Mouse (Mus musculus): ENCODE data around the gene Crp.

The Crp gene

GRCm38 (mm10) chr1:172697844-172698243 lies at the start of gene Crp:
TSS of gene Crp (plus strand) at chr1:172698055.
- no peak for DNase-seq (ENCODE audit: low spot score)

DNA sequence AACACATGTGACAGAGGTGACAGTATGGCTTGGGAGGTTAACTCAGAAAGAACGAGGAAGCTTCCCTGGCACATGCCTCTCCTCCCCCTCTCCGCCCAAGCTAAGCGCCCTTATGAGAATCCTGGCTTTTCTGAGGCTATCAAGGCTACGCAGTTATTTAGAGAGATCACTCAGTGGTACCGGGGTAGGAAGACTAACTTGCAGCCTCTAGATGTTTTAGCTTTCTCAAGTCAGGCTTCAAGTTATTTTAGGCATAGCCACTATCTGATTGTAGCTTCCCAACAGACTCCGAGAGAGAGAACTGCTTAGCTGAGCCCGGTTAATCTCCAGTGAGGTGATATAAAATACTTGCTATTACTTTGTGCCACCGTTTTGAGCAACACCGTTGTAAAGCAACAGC lies 48.5 kb upstream of the Crp start:
- no peak for DNase-seq (ENCODE audit: low spot score)

DNA sequence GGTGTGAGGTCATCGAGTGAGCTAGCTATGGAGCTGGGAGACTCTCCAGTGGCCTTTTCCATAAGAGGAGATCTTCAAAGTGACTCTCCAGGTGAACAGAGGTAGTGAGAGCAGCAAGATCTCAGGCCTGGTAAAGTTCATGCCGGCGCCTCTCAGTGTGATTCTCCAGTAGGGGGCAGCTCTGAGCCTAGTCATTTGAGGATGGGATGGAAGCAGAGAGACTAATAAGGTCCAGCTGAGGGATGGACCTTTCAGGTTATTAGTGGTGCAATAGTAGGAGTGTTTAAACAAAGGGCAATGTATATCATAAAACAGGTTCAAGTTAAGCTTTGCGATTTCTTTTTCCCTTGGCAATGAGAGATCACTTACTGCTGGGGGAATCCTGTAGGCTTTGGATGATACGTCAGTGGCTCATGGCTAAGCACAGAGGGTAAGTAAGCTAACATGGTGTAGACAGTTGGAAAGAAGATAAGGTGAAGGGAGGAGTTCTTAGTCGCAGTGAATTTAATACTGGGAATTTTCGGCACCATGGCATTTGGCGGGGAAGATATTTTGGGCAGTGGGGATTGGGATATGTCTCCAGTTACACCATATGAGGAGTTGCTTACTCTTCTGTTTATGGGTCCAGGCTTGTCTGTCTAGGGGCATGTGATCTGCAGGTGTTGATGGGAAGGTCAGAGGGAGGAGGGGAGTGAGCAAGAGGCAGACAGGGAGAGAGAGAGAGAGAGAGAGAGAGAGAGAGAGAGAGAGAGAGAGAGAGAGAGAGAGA lies 47.2 kb upstream of the Crp start:
- DNase-seq (ENCODE audit: low spot score): no peak

DNA sequence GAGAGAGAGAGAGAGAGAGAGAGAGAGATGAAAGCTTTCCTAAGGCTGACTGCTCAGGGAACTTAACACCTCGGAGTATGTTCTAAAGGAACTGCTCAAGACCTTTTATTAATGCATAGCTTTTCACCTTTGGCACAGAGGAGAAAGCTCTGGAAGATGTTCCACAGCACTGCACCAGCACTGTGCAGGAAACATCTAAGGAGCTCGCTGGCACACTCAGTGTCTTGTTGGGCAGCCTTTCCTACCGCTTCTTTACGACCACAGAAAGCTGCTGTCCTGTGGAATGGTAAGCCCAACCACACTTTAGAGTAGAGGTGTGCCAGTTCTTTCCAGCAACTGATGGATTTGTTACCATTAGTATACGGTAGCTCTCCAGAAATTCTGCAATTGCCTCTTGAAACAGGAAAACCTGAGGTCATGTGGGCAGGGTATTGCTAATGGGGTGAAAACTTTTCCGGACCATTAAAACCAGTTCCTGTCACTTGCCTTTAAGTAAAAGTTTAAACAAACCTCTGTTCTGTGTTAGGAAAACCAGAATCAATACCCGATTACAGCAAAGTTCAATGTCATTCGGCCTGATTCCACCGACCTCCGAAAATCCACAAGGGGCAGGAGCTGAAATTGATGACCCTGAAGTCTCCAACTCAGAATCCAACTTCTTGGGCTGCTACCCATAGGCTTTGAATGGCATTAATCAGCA lies 46.4 kb upstream of the Crp start:
- DNase-seq (ENCODE audit: low spot score): no peak

DNA sequence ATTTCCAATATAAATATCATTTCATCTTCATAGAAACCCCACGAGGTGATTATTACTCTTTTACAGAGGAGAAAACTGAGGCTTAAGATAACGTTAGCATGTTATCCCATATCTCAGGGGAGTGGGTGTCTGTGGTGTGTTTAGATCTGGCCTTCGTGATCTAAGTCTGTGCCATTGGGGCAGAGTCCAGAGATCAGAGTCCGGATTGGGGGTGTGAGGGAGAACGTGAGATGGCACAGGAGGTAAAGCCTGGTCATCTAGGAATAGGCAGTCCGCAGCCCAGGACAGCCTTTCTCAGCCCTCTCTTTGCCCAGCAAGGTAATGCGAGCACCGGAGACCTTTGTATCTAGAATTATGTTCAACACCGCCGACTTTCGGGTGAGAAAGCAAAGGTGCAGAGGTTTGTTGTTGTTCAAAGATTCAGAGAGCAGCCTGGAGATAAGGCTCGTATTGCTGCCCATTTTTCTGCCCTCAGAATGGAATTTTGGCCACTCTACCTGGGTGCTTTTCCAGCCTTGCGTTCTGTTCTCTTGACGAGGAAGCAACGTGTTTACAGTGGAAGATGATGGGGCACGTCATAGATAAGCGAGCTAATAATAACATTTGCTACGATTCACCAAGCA lies 45.7 kb upstream of the Crp start:
- no peak for DNase-seq (ENCODE audit: low spot score)

GRCm38 (mm10) chr1:172653900-172654299 lies 44.0 kb upstream of the Crp start:
- no peak for DNase-seq (ENCODE audit: low spot score)

- no peak for DNase-seq (ENCODE audit: low spot score)
Observed at GRCm38 (mm10) chr1:172657266-172657665, 40.6 kb upstream of the Crp start.

GRCm38 (mm10) chr1:172659688-172660087 lies 38.2 kb upstream of the Crp start:
- no peak for DNase-seq (ENCODE audit: low spot score)

DNA sequence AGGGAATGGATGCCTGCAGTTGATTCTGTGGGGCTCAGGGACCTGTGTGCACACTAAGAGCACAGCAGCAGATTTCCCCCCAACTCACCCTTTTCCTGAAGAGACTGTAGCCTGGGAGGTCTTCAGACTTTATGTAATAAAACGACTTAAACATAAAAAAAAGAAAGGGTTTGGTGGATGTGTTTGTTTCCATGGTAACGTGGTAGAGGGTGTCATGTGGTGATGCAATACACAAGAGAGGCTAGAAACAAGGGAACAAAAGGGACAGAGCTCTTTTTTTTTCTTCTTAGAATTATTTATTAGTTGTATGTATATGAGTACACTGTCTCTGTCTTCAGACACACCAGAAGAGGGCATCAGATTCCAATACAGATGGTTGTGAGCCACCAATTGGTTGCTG lies 32.4 kb upstream of the Crp start:
- no peak for DNase-seq (ENCODE audit: low spot score)

DNA sequence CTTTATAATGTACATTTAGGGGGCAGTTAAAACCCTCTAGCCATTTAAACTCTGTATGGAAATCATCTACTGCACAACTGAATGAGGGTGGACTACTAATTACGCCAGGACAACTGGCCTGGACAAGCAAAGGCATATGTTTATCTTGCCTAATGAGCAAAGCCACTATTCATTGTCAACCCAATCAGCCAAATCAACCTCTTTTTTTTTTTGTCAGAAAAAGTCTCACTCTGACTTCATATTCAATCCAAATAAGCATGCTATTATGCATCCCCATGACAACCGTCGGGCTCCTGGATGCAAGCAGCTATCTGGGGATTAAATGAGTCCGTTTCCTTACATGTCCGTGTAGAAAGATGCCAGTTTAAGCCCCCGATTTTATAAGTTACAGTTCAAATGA lies 30.3 kb upstream of the Crp start:
- no peak for DNase-seq (ENCODE audit: low spot score)

DNA sequence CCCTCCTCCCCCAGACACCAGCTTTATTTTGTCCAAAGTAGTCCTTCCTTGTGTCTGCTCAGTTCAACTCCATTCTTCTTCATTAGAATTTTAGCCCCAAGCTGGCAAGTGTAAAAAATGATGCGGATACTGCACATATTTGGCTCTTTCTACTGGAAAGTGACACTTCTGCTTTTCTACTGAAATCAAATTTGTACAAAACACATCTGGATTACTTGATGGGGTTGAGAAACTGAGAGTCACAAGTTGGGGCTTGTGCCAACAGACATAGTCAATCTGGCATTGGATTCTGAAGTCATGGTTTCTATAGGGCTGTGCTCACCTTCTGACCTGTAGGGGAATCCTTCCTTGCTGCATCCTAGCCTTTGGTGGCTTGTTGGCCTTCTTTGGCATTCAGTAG lies 27.1 kb upstream of the Crp start:
- no peak for DNase-seq (ENCODE audit: low spot score)

- DNase-seq (ENCODE audit: low spot score): no peak
Observed at GRCm38 (mm10) chr1:172680742-172681141, 17.1 kb upstream of the Crp start.

- DNase-seq (ENCODE audit: low spot score): no peak
Observed at GRCm38 (mm10) chr1:172683551-172683950, 14.3 kb upstream of the Crp start.

- DNase-seq (ENCODE audit: low spot score): no peak
Observed at GRCm38 (mm10) chr1:172683957-172684356, 13.9 kb upstream of the Crp start.

DNA sequence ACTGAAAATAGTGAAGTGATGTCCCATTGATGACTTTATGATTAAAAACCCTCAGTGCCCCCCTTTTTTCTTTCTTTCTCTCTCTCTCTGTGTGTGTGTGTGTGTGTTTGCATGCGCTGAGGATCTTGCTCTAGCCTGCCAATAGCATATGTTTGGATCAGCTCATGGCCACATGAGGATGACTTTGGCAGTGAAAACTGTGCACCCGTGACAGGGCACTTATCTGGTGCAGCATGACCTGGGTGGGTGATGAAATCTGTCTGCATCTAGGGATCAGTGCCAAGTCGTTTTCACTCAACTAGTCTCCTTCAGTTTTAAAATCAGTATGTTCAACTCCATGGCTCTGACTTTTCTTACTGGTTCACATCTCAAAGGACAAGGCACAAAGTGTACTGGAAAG lies 12.7 kb upstream of the Crp start:
- no peak for DNase-seq (ENCODE audit: low spot score)

DNA sequence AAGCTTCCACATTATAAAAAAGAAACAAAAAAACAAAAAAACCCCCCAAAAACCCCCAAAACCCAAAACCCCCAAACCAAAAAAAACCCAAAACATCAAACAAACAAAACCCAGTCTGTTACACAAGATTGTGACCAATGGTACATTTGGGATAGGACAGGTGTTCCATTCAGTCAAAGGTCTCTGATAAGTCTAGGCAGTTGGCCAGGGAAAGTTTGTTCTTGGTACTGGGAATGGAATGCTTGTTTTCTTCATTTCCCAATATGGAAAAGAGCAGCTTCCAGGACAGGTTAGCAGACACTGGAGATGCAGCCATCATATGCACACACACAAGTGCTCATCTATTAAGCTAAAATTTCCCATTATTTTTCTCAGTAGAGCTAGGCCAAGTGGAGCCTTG lies 433 bp upstream of the Crp start:
- DNase-seq (ENCODE audit: low spot score): no peak

DNA sequence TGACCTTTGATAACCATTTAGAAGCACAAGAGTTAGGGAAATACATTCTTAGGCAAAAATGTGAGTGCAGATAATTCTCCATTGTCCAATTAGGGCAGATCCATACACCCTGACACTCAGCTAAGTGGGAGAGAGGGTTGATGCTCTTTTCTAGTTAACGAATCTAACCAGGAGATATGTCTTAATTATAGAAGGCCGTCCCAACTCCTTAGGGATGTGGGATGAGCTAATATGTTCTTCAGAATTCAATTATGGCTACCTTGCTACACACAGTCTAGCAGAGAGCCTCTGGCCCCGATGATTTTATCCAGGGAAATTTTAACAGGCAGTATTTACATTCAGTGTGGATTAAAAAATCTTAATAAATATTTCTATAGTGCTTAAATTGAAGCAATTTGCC lies 3.0 kb downstream of the Crp start:
- DNase-seq (ENCODE audit: low spot score): no peak

- DNase-seq (ENCODE audit: low spot score): no peak
Observed at GRCm38 (mm10) chr1:172701381-172701780, 3.5 kb downstream of the Crp start.

DNA sequence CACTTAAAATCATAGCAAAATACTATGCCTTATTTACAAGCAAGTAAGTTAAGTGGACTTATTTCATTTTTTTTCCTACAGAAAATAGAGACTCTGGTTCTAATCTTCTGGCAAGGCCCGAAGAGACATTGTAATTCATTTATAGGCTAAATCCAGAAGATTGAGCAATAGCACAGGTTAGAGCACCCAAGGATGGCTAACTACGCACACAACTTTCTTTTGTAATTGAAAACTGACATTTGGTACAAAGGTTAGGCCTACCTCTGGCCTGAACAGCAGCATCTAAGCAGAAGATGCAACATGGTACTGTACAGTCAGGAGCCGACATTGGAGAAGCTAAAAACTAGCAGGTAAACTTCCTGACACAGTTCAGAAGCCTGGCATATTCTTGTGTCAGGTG lies 4.0 kb downstream of the Crp start:
- DNase-seq (ENCODE audit: low spot score): no peak

DNA sequence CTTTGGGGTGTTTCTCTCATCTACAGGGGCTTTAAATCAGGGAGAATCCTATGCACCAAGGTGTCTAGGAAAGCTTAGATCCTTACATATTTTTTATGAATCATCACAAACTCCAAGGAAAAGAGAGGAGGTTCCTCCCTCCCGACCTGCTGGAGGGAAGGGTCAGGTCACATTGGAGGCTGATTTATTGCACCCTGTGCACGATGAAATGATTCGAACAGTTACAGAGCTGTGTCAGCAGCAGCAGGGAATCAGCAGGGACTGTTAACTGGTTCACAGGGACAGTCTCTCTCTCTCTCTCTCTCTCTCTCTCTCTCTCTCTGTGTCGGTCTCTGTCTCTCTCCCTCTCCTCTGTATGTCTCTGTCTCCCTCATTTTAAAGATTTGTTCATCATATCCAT lies 6.9 kb downstream of the Crp start:
- no peak for DNase-seq (ENCODE audit: low spot score)

DNA sequence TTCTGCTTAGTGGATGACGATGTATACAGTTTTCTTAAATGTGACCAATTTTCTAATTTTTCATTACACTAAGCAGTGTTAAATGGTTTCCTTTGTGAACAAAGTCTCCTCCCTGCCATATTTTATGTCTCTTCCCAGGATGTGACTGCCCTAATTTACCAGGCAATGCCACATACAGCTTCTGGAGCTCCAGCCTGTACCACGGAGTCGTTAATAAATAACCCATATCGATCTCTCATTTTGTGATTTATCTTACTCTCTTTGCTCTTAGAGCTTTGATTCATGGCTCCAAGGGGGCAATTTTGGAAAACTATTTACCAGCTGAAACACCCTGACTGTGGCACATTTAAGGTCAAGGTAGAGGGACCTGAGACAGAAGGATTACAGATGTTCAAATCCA lies 8.4 kb downstream of the Crp start:
- no peak for DNase-seq (ENCODE audit: low spot score)

DNA sequence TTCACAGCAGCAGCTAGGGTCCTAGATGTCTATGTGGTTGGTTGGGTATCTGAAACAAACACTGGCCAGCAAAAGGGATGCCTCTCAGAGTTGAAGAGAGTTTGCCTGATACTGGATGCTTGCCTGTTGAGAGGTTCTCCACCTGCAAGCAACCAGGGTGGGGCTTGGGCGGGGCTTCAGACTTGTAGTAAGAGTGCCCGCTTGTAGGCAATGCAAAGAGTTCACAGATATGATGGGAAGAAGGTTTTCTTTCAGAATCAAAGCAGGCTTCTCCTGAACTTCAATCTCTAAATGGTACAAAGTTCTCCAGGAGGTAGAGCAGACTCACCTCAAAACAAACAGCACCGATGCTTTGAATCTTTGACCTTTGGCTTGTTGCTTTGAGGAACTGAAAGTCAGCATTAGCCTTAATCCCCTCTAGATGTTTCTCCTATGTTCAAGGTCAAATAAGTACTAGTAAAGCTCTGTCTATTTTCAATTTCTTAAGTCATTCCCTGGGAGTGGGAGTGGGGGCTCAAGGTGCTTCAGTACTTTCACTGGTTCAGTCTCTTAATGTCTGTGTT lies 12.0 kb downstream of the Crp start:
- no peak for DNase-seq (ENCODE audit: low spot score)

DNA sequence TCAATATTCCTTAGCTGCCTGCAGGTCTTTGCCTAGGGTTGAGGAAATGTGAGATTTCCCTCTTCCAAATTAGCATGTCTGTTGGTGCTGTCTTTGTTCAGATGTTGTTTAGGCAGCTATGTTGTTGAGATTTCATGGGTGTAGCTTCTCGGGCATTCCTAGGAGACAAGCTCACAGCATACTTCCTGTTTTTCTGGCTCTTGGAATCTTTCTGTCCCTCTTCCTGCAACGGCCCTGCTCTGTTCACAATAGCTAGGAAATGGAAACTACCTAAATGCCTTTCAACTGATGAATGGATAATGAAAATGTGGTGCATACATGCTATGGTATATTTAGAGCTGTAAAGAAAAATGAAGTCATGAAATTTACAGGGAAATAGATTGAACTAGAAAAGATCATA lies 13.5 kb downstream of the Crp start:
- no peak for DNase-seq (ENCODE audit: low spot score)

Measured in ovary, postnatal 36 days (tissue).